Mouse (Mus musculus) c-Kit-positive CD71-positive TER-119-positive erythroid progenitor cells, embryonic 14.5 days (primary cell): ENCODE measurements around the gene Hps1.
A peak's percentile ranks its signal among the peaks of the same experiment; 100 is the strongest.

ENCODE experiments used
- DNase-seq: peaks from one replicate; pipeline ENCODE4 v3.0.0-alpha.2; 2013; ENCODE audit warnings: low spot score

The Hps1 gene

GRCm38 (mm10) chr19:42755148-42755870 lies 24.5 kb downstream of the Hps1 start:
- DNase-seq, result no peak

GRCm38 (mm10) chr19:42753141-42753917 lies 26.4 kb downstream of the Hps1 start:
- DNase-seq, result no peak

- DNase-seq, result peak; percentile 76
These were observed 27.3 kb downstream of the Hps1 start, which contains the start of gene Pyroxd2 for GRCm38 (mm10) chr19:42752363-42752931. Gene Pyroxd2 (minus strand): TSS chr19:42752775.

GRCm38 (mm10) chr19:42750196-42750595 lies 29.6 kb downstream of the Hps1 start:
- no peak for DNase-seq

- no peak for DNase-seq
These were observed 33.1 kb downstream of the Hps1 start for GRCm38 (mm10) chr19:42746702-42747101.

GRCm38 (mm10) chr19:42745869-42746224 lies 33.9 kb downstream of the Hps1 start:
- no peak for DNase-seq

- DNase-seq, result no peak
These were observed 34.5 kb downstream of the Hps1 start for GRCm38 (mm10) chr19:42745084-42745868.

- no peak for DNase-seq
These were observed 35.6 kb downstream of the Hps1 start for GRCm38 (mm10) chr19:42744162-42744586.

- DNase-seq, result no peak
These were observed 36.5 kb downstream of the Hps1 start for GRCm38 (mm10) chr19:42743261-42743660.

- DNase-seq, result no peak
These were observed 37.9 kb downstream of the Hps1 start for GRCm38 (mm10) chr19:42741884-42742283.

- DNase-seq, result no peak
These were observed 39.4 kb downstream of the Hps1 start for GRCm38 (mm10) chr19:42740163-42740899.

GRCm38 (mm10) chr19:42739734-42740133 lies 40.0 kb downstream of the Hps1 start:
- no peak for DNase-seq

GRCm38 (mm10) chr19:42737753-42738152 lies 42.0 kb downstream of the Hps1 start:
- no peak for DNase-seq

- DNase-seq, result no peak
These were observed 44.8 kb downstream of the Hps1 start for GRCm38 (mm10) chr19:42734982-42735381.

GRCm38 (mm10) chr19:42727424-42727823 lies 52.4 kb downstream of the Hps1 start:
- no peak for DNase-seq

GRCm38 (mm10) chr19:42726766-42727165 lies 53.0 kb downstream of the Hps1 start:
- DNase-seq, result no peak

- DNase-seq, result no peak
These were observed 53.8 kb downstream of the Hps1 start for GRCm38 (mm10) chr19:42725973-42726350.

- DNase-seq, result no peak
These were observed 54.5 kb downstream of the Hps1 start for GRCm38 (mm10) chr19:42725056-42725972.

GRCm38 (mm10) chr19:42723302-42723701 lies 56.5 kb downstream of the Hps1 start:
- no peak for DNase-seq

GRCm38 (mm10) chr19:42722500-42722899 lies 57.3 kb downstream of the Hps1 start:
- no peak for DNase-seq
